Mouse (Mus musculus) heart, postnatal 25 days (tissue): ENCODE measurements around the gene BC024063. TPM values are rescaled to one million over a fixed set of nuclear protein-coding genes. Genes with fewer than 3 reads are reported as not detected.
"Not testable (repeated sequence)": the region's sequence is repeated elsewhere in the genome, so short reads cannot be mapped to it uniquely, and the experiment has no call there.

ENCODE experiments used
- DNase-seq: peaks from one replicate; pipeline ENCODE4 v3.0.0; 2022; ENCODE audit warnings: low spot score
- intact Hi-C: fragments of 180-260 bp; cut with DNase I; formaldehyde crosslinking; loops from one replicate; pipeline ENCODE4 v1.15.1; 2025
- total RNA-seq, 2 experiments: library from RNA; stranded (reverse); gene quantifications; 2 replicates each; pipeline ENCODE4 v1.2.3; 2021

Gene BC024063
- 1 to 10 TPM; 2.4 to 3.4 TPM for total RNA-seq

- peak; percentile 47 for DNase-seq
- intact Hi-C loops: not testable (repeated sequence)
Observed at GRCm38 (mm10) chr10:82082728-82083621, at the start of gene BC024063. Gene BC024063 (plus strand): TSS chr10:82083353.

- DNase-seq: no peak
- intact Hi-C loops: loop anchor here (10.0 kb wide), 1 partner anchor 397 kb away; the partner anchor contains the start of gene Gm10778
Observed at GRCm38 (mm10) chr10:82042191-82042590, 41.0 kb upstream of the BC024063 start.

GRCm38 (mm10) chr10:82046603-82047002 is 36.5 kb upstream of the BC024063 start:
- intact Hi-C loops: loop anchor here (10.0 kb wide), 1 partner anchor 402 kb away; the partner anchor contains the start of gene Gm10778
- no peak for DNase-seq

- peak; percentile 82 for DNase-seq
- intact Hi-C loops: loop anchor here (10.0 kb wide), 1 partner anchor 403 kb away; the partner anchor contains the start of gene Gm10778
Observed at GRCm38 (mm10) chr10:82047597-82048459, 35.3 kb upstream of the BC024063 start, which contains the start of gene Zfp873. Gene Zfp873 (plus strand): TSS chr10:82048123.

- not testable (repeated sequence) for DNase-seq
- intact Hi-C loops: loop anchor here (10.0 kb wide), 1 partner anchor 404 kb away; the partner anchor contains the start of gene Gm10778
Observed at GRCm38 (mm10) chr10:82048460-82048804, 34.7 kb upstream of the BC024063 start.

- DNase-seq, intact Hi-C loops: not testable (repeated sequence)
Observed at GRCm38 (mm10) chr10:82083622-82083971, 444 bp downstream of the BC024063 start.

- DNase-seq: no peak
- intact Hi-C loops: no loop called here
Observed at GRCm38 (mm10) chr10:82117206-82117605, 34.1 kb downstream of the BC024063 start.

GRCm38 (mm10) chr10:82127850-82128401 is 44.8 kb downstream of the BC024063 start, which contains the start of gene AU041133:
Gene AU041133 (plus strand): TSS chr10:82128013.
- DNase-seq: peak; percentile 77
- intact Hi-C loops: no loop called here

GRCm38 (mm10) chr10:82145282-82145681 is 62.1 kb downstream of the BC024063 start:
- intact Hi-C loops: no loop called here
- no peak for DNase-seq

- DNase-seq: no peak
- intact Hi-C loops: no loop called here
Observed at GRCm38 (mm10) chr10:82147571-82147970, 64.4 kb downstream of the BC024063 start.

Other genes starting within 250 kb of the BC024063 start
- 1 to 10 TPM; 1.0 to 1.9 TPM for gene Gm32687, start 219.4 kb upstream of the BC024063 start, total RNA-seq
- gene Zfp781, start 152.9 kb upstream of the BC024063 start, total RNA-seq: 1 to 10 TPM in 1 of 2 experiments, under 1 TPM in 1; 0.75 to 1.3 TPM
- gene Zfp873, start 35.2 kb upstream of the BC024063 start, total RNA-seq: 1 to 10 TPM; 4.2 to 6.2 TPM
- gene AU041133, start 44.7 kb downstream of the BC024063 start, total RNA-seq: 1 to 10 TPM; 2.7 to 3.2 TPM
- gene Zfp938, start 157.9 kb downstream of the BC024063 start, total RNA-seq: 1 to 10 TPM; 5.7 to 6.1 TPM
- not detected for gene 4932415D10Rik, start 233.2 kb downstream of the BC024063 start, total RNA-seq